Mouse (Mus musculus): ENCODE measurements around the gene Mov10l1. TPM values are rescaled to one million over a fixed set of nuclear protein-coding genes. Genes with fewer than 3 reads are reported as not detected.

Gene Mov10l1
- polyA plus RNA-seq, 1 experiment from 2014 or later, result 0.42 TPM

- Histone ChIP-seq H3K4me1 (ENCODE audit: insufficient read depth, low read depth, low read length) (no peaks in the 10 kb centered on the region), H3K4me2 (replicated peaks; ENCODE audit: low read depth, low read length) (no peak overlapping the region), H3K27ac (ENCODE audit: low read length) (no peak overlapping the region), H3K9me3 (ENCODE audit: low read length) (no peaks in the 10 kb centered on the region), H3K9ac (replicated peaks; ENCODE audit: low read depth) (no peak overlapping the region), H3K27me3 (replicated peaks; ENCODE audit: insufficient read depth, low read length) (peaks cover 33% of the 10 kb centered on the region), H3K36me3 (ENCODE audit: insufficient read depth, low read length) (no peaks in the 10 kb centered on the region), H3K4me3 (ENCODE audit: low read depth, low read length) (no peak overlapping the region)
- ATAC-seq (no peak), DNase-seq (ENCODE audit: low spot score) (no peak)
- WGBS, result 80% methylated on average over 12 of the region's 12 CpGs
- TF ChIP-seq CTCF (IDR thresholded peaks at IDR 0.05), result no peak
- TF ChIP-seq EP300 (IDR thresholded peaks at IDR 0.05), result no peak
Measured at GRCm38 (mm10) chr15:89060811-89061460, 78.2 kb downstream of the Mov10l1 start.

- TF ChIP-seq EP300 (IDR thresholded peaks at IDR 0.05) (no peak), CTCF (IDR thresholded peaks at IDR 0.05) (no peak)
- H3K9ac ChIP-seq (replicated peaks; ENCODE audit: low read depth), result no peak overlapping the region
- ATAC-seq (no peak), DNase-seq (ENCODE audit: low spot score) (no peak)
- no peak overlapping the region for H3K4me2 ChIP-seq (replicated peaks; ENCODE audit: low read depth, low read length)
- 89% methylated on average over 6 of the region's 6 CpGs for WGBS
- H3K4me1 ChIP-seq (ENCODE audit: insufficient read depth, low read depth, low read length), result no peaks in the 10 kb centered on the region
- no peaks in the 10 kb centered on the region for H3K36me3 ChIP-seq (ENCODE audit: insufficient read depth, low read length)
- H3K27me3 ChIP-seq (replicated peaks; ENCODE audit: insufficient read depth, low read length), result peaks cover 33% of the 10 kb centered on the region
- H3K4me3 ChIP-seq (ENCODE audit: low read depth, low read length), result no peak overlapping the region
- no peaks in the 10 kb centered on the region for H3K9me3 ChIP-seq (ENCODE audit: low read length)
- H3K27ac ChIP-seq (ENCODE audit: low read length), result no peak overlapping the region
Measured at GRCm38 (mm10) chr15:89061761-89062517, 79.2 kb downstream of the Mov10l1 start.

GRCm38 (mm10) chr15:89062518-89062910 is 79.8 kb downstream of the Mov10l1 start:
- DNase-seq (ENCODE audit: low spot score) (no peak), ATAC-seq (no peak)

GRCm38 (mm10) chr15:89063001-89063400 is 80.3 kb downstream of the Mov10l1 start:
- H3K27ac ChIP-seq (ENCODE audit: low read length), result no peak overlapping the region
- ATAC-seq (no peak), DNase-seq (ENCODE audit: low spot score) (no peak)
- no peaks in the 10 kb centered on the region for H3K9me3 ChIP-seq (ENCODE audit: low read length)
- no peak overlapping the region for H3K9ac ChIP-seq (replicated peaks; ENCODE audit: low read depth)
- H3K4me3 ChIP-seq (ENCODE audit: low read depth, low read length), result no peak overlapping the region
- peaks cover 32% of the 10 kb centered on the region for H3K27me3 ChIP-seq (replicated peaks; ENCODE audit: insufficient read depth, low read length)
- WGBS, result 67% methylated on average over 7 of the region's 7 CpGs
- H3K4me1 ChIP-seq (ENCODE audit: insufficient read depth, low read depth, low read length), result no peaks in the 10 kb centered on the region
- no peaks in the 10 kb centered on the region for H3K36me3 ChIP-seq (ENCODE audit: insufficient read depth, low read length)
- TF ChIP-seq EP300 (IDR thresholded peaks at IDR 0.05), result no peak
- H3K4me2 ChIP-seq (replicated peaks; ENCODE audit: low read depth, low read length), result no peak overlapping the region

More at GRCm38 (mm10) chr15:89062518-89062910, 79.8 kb downstream of the Mov10l1 start:
- Histone ChIP-seq H3K4me3 (ENCODE audit: low read depth, low read length) (no peak overlapping the region), H3K27ac (ENCODE audit: low read length) (no peak overlapping the region), H3K27me3 (replicated peaks; ENCODE audit: insufficient read depth, low read length) (peaks cover 33% of the 10 kb centered on the region), H3K4me2 (replicated peaks; ENCODE audit: low read depth, low read length) (no peak overlapping the region), H3K9me3 (ENCODE audit: low read length) (no peaks in the 10 kb centered on the region), H3K4me1 (ENCODE audit: insufficient read depth, low read depth, low read length) (no peaks in the 10 kb centered on the region), H3K36me3 (ENCODE audit: insufficient read depth, low read length) (no peaks in the 10 kb centered on the region), H3K9ac (replicated peaks; ENCODE audit: low read depth) (no peak overlapping the region)
- WGBS, result 81% methylated on average over 5 of the region's 5 CpGs
- TF ChIP-seq CTCF (IDR thresholded peaks at IDR 0.05) (no peak), EP300 (IDR thresholded peaks at IDR 0.05) (no peak)

GRCm38 (mm10) chr15:89063536-89063935 is 80.8 kb downstream of the Mov10l1 start:
- 62% methylated on average over 6 of the region's 6 CpGs for WGBS
- H3K4me1 ChIP-seq (ENCODE audit: insufficient read depth, low read depth, low read length), result no peaks in the 10 kb centered on the region
- TF ChIP-seq EP300 (IDR thresholded peaks at IDR 0.05) (no peak), CTCF (IDR thresholded peaks at IDR 0.05) (no peak)
- H3K27me3 ChIP-seq (replicated peaks; ENCODE audit: insufficient read depth, low read length), result peaks cover 30% of the 10 kb centered on the region
- DNase-seq (ENCODE audit: low spot score) (no peak), ATAC-seq (no peak)
- no peak overlapping the region for H3K9ac ChIP-seq (replicated peaks; ENCODE audit: low read depth)
- no peak overlapping the region for H3K27ac ChIP-seq (ENCODE audit: low read length)
- no peak overlapping the region for H3K4me2 ChIP-seq (replicated peaks; ENCODE audit: low read depth, low read length)
- no peaks in the 10 kb centered on the region for H3K9me3 ChIP-seq (ENCODE audit: low read length)
- no peaks in the 10 kb centered on the region for H3K36me3 ChIP-seq (ENCODE audit: insufficient read depth, low read length)
- no peak overlapping the region for H3K4me3 ChIP-seq (ENCODE audit: low read depth, low read length)

GRCm38 (mm10) chr15:89064891-89065290 is 82.2 kb downstream of the Mov10l1 start:
- H3K27ac ChIP-seq (ENCODE audit: low read length), result no peak overlapping the region
- no peak overlapping the region for H3K4me2 ChIP-seq (replicated peaks; ENCODE audit: low read depth, low read length)
- TF ChIP-seq CTCF (IDR thresholded peaks at IDR 0.05), result no peak
- no peak for TF ChIP-seq EP300 (IDR thresholded peaks at IDR 0.05)
- H3K4me3 ChIP-seq (ENCODE audit: low read depth, low read length), result no peak overlapping the region
- H3K9ac ChIP-seq (replicated peaks; ENCODE audit: low read depth), result no peak overlapping the region
- H3K27me3 ChIP-seq (replicated peaks; ENCODE audit: insufficient read depth, low read length), result peaks cover 23% of the 10 kb centered on the region; the same call in 1 of the 2 replicates
- H3K9me3 ChIP-seq (ENCODE audit: low read length), result no peaks in the 10 kb centered on the region
- DNase-seq (ENCODE audit: low spot score), result no peak
- no peaks in the 10 kb centered on the region for H3K36me3 ChIP-seq (ENCODE audit: insufficient read depth, low read length)
- 87% methylated on average over 5 of the region's 5 CpGs for WGBS
- ATAC-seq, result no peak
- no peaks in the 10 kb centered on the region for H3K4me1 ChIP-seq (ENCODE audit: insufficient read depth, low read depth, low read length)
